Mouse (Mus musculus) kidney, postnatal 14 days (tissue): ENCODE measurements around the gene CT030661.1.
"Not testable (repeated sequence)": the region's sequence is repeated elsewhere in the genome, so short reads cannot be mapped to it uniquely, and the experiment has no call there.

ENCODE experiments used
- DNase-seq: peaks from one replicate; pipeline ENCODE4 v3.0.0; 2022; ENCODE audit warnings: mixed read lengths

CT030661.1 gene

GRCm38 (mm10) chr17:22314730-22315226, at the start of gene CT030661.1:
Gene CT030661.1, minus strand, starts transcription at chr17:22314837.
- DNase-seq: peak; percentile 95

- DNase-seq: no peak
Observed at GRCm38 (mm10) chr17:22363895-22364294, 49.3 kb upstream of the CT030661.1 start.

GRCm38 (mm10) chr17:22361101-22361781, 46.6 kb upstream of the CT030661.1 start, which contains the start of the genes Zfp944 and Zfp758:
Gene Zfp944, minus strand, starts transcription at chr17:22361400.
Gene Zfp758, plus strand, starts transcription at chr17:22361453.
- peak; percentile 64 for DNase-seq

- DNase-seq: no peak
Observed at GRCm38 (mm10) chr17:22360572-22360971, 45.9 kb upstream of the CT030661.1 start.

- peak; percentile 53 for DNase-seq
Observed at GRCm38 (mm10) chr17:22352794-22353193, 38.2 kb upstream of the CT030661.1 start.

- DNase-seq: not testable (repeated sequence)
Observed at GRCm38 (mm10) chr17:22315247-22315646, 610 bp upstream of the CT030661.1 start.

- not testable (repeated sequence) for DNase-seq
Observed at GRCm38 (mm10) chr17:22314219-22314618, 418 bp downstream of the CT030661.1 start.
